Mouse (Mus musculus): ENCODE data around the gene Glrb. TPM values are rescaled to one million over a fixed set of nuclear protein-coding genes. Genes with fewer than 3 reads are reported as not detected.

Glrb gene
- polyA plus RNA-seq, 1 experiment, result 0.08 TPM

- no peaks in the 10 kb centered on the region for H3K27me3 ChIP-seq (ENCODE audit: control insufficient read depth, insufficient read depth, low read length)
- TF ChIP-seq POLR2A (IDR thresholded peaks at IDR 0.05; ENCODE audit: low read depth, low read length) (no peak), CTCF (IDR thresholded peaks at IDR 0.05; ENCODE audit: extremely low read depth, insufficient read depth, insufficient read length, insufficient replicate concordance) (no peak)
- no peak overlapping the region for H3K27ac ChIP-seq (ENCODE audit: insufficient read depth, low read length)
- H3K36me3 ChIP-seq (ENCODE audit: control insufficient read depth, insufficient read depth, low read length), result no peaks in the 10 kb centered on the region
- H3K4me1 ChIP-seq (ENCODE audit: control insufficient read depth, insufficient read depth, insufficient read length), result no peaks in the 10 kb centered on the region
- no peak for DNase-seq (ENCODE audit: low read depth in 1 of 2, low spot score in 2 of 2)
- H3K4me3 ChIP-seq (ENCODE audit: extremely low read depth, insufficient read depth, insufficient read length), result no peak overlapping the region
- WGBS, result 63% methylated on average over 3 of the region's 3 CpGs
These were observed 75.9 kb downstream of the Glrb start for GRCm38 (mm10) chr3:80837583-80837982.

- no peak for DNase-seq (ENCODE audit: low read depth in 1 of 2, low spot score in 2 of 2)
- 14% methylated on average over 1 of the region's 1 CpGs for WGBS
- H3K4me1 ChIP-seq (ENCODE audit: control insufficient read depth, insufficient read depth, insufficient read length), result peaks cover 5% of the 10 kb centered on the region; the same call in 1 of the 2 replicates
- H3K27ac ChIP-seq (ENCODE audit: insufficient read depth, low read length), result no peak overlapping the region
- H3K36me3 ChIP-seq (ENCODE audit: control insufficient read depth, insufficient read depth, low read length), result no peaks in the 10 kb centered on the region
- H3K27me3 ChIP-seq (ENCODE audit: control insufficient read depth, insufficient read depth, low read length), result no peaks in the 10 kb centered on the region
- H3K4me3 ChIP-seq (ENCODE audit: extremely low read depth, insufficient read depth, insufficient read length), result no peak overlapping the region
- no peak for TF ChIP-seq POLR2A (IDR thresholded peaks at IDR 0.05; ENCODE audit: low read depth, low read length)
- TF ChIP-seq CTCF (IDR thresholded peaks at IDR 0.05; ENCODE audit: extremely low read depth, insufficient read depth, insufficient read length, insufficient replicate concordance), result no peak
These were observed 89.5 kb downstream of the Glrb start for GRCm38 (mm10) chr3:80823975-80824374.

- H3K4me1 ChIP-seq (ENCODE audit: control insufficient read depth, insufficient read depth, insufficient read length), result peaks cover 5% of the 10 kb centered on the region
- DNase-seq (ENCODE audit: low read depth in 1 of 2, low spot score in 2 of 2), result no peak
- no peaks in the 10 kb centered on the region for H3K36me3 ChIP-seq (ENCODE audit: control insufficient read depth, insufficient read depth, low read length)
- WGBS, result 78% methylated on average over 1 of the region's 1 CpGs
- TF ChIP-seq CTCF (IDR thresholded peaks at IDR 0.05; ENCODE audit: extremely low read depth, insufficient read depth, insufficient read length, insufficient replicate concordance) (no peak), POLR2A (IDR thresholded peaks at IDR 0.05; ENCODE audit: low read depth, low read length) (no peak)
- no peak overlapping the region for H3K4me3 ChIP-seq (ENCODE audit: extremely low read depth, insufficient read depth, insufficient read length)
- H3K27me3 ChIP-seq (ENCODE audit: control insufficient read depth, insufficient read depth, low read length), result no peaks in the 10 kb centered on the region
- H3K27ac ChIP-seq (ENCODE audit: insufficient read depth, low read length), result no peak overlapping the region
These were observed 94.8 kb downstream of the Glrb start for GRCm38 (mm10) chr3:80818619-80819018.

- Histone ChIP-seq H3K4me1 (ENCODE audit: control insufficient read depth, insufficient read depth, insufficient read length) (peaks cover 2% of the 10 kb centered on the region; the same call in 1 of the 2 replicates), H3K27ac (ENCODE audit: insufficient read depth, low read length) (no peak overlapping the region), H3K36me3 (ENCODE audit: control insufficient read depth, insufficient read depth, low read length) (no peaks in the 10 kb centered on the region), H3K4me3 (ENCODE audit: extremely low read depth, insufficient read depth, insufficient read length) (no peak overlapping the region), H3K27me3 (ENCODE audit: control insufficient read depth, insufficient read depth, low read length) (no peaks in the 10 kb centered on the region)
- TF ChIP-seq CTCF (IDR thresholded peaks at IDR 0.05; ENCODE audit: extremely low read depth, insufficient read depth, insufficient read length, insufficient replicate concordance) (no peak), POLR2A (IDR thresholded peaks at IDR 0.05; ENCODE audit: low read depth, low read length) (no peak)
- DNase-seq (ENCODE audit: low read depth in 1 of 2, low spot score in 2 of 2), result no peak
These were observed 99.7 kb downstream of the Glrb start for GRCm38 (mm10) chr3:80813734-80814133.

GRCm38 (mm10) chr3:80812237-80812636 is 101.2 kb downstream of the Glrb start:
- H3K27me3 ChIP-seq (ENCODE audit: control insufficient read depth, insufficient read depth, low read length), result no peaks in the 10 kb centered on the region
- TF ChIP-seq CTCF (IDR thresholded peaks at IDR 0.05; ENCODE audit: extremely low read depth, insufficient read depth, insufficient read length, insufficient replicate concordance) (no peak), POLR2A (IDR thresholded peaks at IDR 0.05; ENCODE audit: low read depth, low read length) (no peak)
- no peak overlapping the region; the same call in 1 of the 2 replicates for H3K27ac ChIP-seq (ENCODE audit: insufficient read depth, low read length)
- peaks cover 2% of the 10 kb centered on the region; the same call in 1 of the 2 replicates for H3K4me1 ChIP-seq (ENCODE audit: control insufficient read depth, insufficient read depth, insufficient read length)
- no peak overlapping the region for H3K4me3 ChIP-seq (ENCODE audit: extremely low read depth, insufficient read depth, insufficient read length)
- no peak for DNase-seq (ENCODE audit: low read depth in 1 of 2, low spot score in 2 of 2)
- WGBS, result 38% methylated on average over 3 of the region's 3 CpGs
- no peaks in the 10 kb centered on the region for H3K36me3 ChIP-seq (ENCODE audit: control insufficient read depth, insufficient read depth, low read length)

GRCm38 (mm10) chr3:80805327-80805726 is 108.1 kb downstream of the Glrb start:
- Histone ChIP-seq H3K27ac (ENCODE audit: insufficient read depth, low read length) (no peak overlapping the region), H3K4me1 (ENCODE audit: control insufficient read depth, insufficient read depth, insufficient read length) (peaks cover 8% of the 10 kb centered on the region; the same call in 1 of the 2 replicates), H3K4me3 (ENCODE audit: extremely low read depth, insufficient read depth, insufficient read length) (no peak overlapping the region), H3K36me3 (ENCODE audit: control insufficient read depth, insufficient read depth, low read length) (no peaks in the 10 kb centered on the region), H3K27me3 (ENCODE audit: control insufficient read depth, insufficient read depth, low read length) (peaks cover 4% of the 10 kb centered on the region; the same call in 1 of the 2 replicates)
- TF ChIP-seq CTCF (IDR thresholded peaks at IDR 0.05; ENCODE audit: extremely low read depth, insufficient read depth, insufficient read length, insufficient replicate concordance) (no peak), POLR2A (IDR thresholded peaks at IDR 0.05; ENCODE audit: low read depth, low read length) (no peak)
- WGBS, result 19% methylated on average over 1 of the region's 1 CpGs
- no peak for DNase-seq (ENCODE audit: low read depth in 1 of 2, low spot score in 2 of 2)

- no peak overlapping the region for H3K27ac ChIP-seq (ENCODE audit: insufficient read depth, low read length)
- peaks cover 5% of the 10 kb centered on the region; the same call in 1 of the 2 replicates for H3K27me3 ChIP-seq (ENCODE audit: control insufficient read depth, insufficient read depth, low read length)
- no peak for DNase-seq (ENCODE audit: low read depth in 1 of 2, low spot score in 2 of 2)
- no peaks in the 10 kb centered on the region for H3K36me3 ChIP-seq (ENCODE audit: control insufficient read depth, insufficient read depth, low read length)
- H3K4me1 ChIP-seq (ENCODE audit: control insufficient read depth, insufficient read depth, insufficient read length), result peaks cover 7% of the 10 kb centered on the region; the same call in 1 of the 2 replicates
- H3K4me3 ChIP-seq (ENCODE audit: extremely low read depth, insufficient read depth, insufficient read length), result no peak overlapping the region
- TF ChIP-seq POLR2A (IDR thresholded peaks at IDR 0.05; ENCODE audit: low read depth, low read length) (no peak), CTCF (IDR thresholded peaks at IDR 0.05; ENCODE audit: extremely low read depth, insufficient read depth, insufficient read length, insufficient replicate concordance) (no peak)
- WGBS, result 81% methylated on average over 1 of the region's 1 CpGs
These were observed 109.6 kb downstream of the Glrb start for GRCm38 (mm10) chr3:80803811-80804210.

Measured in spleen, adult 2 months (tissue).